Mouse (Mus musculus) ZHBTc4 (cell line): Measurements from ENCODE around the gene Gm7075.
"Not testable (repeated sequence)": the region's sequence is repeated elsewhere in the genome, so short reads cannot be mapped to it uniquely, and the experiment has no call there.

Source experiments
- DNase-seq: peaks from one replicate; pipeline ENCODE4 v3.0.0-alpha.2; 2011; ENCODE audit warnings: low read depth, low spot score

The Gm7075 gene

DNA sequence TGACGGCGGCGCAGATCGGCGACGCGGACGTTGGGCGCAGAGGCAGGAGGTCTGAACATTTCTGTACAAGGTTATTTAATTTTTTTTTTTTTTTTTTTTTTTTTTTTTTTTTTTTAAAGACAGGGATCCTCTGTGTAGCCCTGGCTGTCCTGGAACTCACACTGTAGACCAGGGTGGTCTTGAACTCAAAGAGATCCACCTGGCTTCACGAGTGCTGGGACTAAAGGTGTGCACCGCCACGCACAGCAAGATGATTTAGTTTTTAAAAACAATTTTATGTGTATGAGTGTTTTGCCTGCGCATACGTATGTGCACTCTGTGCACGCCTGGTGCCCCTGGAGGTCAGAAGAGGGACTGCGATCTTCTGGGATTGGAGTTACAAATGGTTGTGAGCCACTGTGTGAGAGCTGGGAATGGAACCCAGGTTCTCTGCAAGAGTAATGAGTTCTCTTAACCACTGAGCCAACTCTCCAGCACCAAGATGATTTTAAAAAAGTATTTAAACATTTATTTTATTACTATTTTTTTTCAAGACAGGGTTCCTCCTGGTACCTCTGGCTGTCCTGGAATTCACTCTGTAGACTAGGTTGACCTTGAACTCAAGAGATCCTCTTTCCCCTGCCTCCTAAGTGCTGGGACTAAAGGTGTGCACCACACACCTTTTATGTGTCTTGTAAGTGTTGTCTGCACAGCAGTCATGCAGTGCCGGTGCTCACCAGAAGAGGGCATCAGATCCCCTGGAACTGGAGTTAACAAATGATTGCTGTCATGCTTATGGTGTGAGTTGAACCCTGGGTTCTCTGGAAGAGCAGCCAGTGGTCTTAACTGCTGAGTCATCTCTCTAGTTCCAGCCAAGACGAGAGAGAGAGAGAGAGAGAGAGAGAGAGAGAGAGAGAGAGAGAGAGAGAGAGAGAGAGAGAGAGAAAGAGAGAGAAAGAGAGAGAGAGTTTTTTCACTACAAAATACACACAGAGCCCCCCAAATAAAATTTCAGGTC lies at the start of gene Gm7075:
TSS of gene Gm7075 (minus strand) at position 51 of the 997 bp plus-strand sequence.
- peak; percentile 95 for DNase-seq

DNA sequence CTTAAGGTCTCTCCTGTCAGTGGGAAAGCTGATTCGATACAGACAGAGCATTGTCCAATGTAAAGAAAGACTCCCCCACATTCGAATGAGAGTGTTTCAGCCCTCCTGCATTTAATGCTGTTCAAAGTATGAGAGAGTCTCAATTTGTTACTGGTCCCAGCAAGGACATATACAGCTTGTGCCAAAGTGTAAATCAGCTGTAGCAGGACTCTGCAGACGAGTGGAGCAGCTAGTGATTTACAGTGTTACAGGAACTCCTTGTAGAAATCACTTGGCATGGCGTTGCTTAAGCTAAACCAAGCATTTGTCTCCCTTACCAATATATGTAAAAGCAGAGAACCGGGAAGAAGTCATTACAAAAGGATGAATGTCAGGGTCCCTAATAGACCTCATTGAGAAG lies 39.3 kb upstream of the Gm7075 start:
- no peak for DNase-seq

DNA sequence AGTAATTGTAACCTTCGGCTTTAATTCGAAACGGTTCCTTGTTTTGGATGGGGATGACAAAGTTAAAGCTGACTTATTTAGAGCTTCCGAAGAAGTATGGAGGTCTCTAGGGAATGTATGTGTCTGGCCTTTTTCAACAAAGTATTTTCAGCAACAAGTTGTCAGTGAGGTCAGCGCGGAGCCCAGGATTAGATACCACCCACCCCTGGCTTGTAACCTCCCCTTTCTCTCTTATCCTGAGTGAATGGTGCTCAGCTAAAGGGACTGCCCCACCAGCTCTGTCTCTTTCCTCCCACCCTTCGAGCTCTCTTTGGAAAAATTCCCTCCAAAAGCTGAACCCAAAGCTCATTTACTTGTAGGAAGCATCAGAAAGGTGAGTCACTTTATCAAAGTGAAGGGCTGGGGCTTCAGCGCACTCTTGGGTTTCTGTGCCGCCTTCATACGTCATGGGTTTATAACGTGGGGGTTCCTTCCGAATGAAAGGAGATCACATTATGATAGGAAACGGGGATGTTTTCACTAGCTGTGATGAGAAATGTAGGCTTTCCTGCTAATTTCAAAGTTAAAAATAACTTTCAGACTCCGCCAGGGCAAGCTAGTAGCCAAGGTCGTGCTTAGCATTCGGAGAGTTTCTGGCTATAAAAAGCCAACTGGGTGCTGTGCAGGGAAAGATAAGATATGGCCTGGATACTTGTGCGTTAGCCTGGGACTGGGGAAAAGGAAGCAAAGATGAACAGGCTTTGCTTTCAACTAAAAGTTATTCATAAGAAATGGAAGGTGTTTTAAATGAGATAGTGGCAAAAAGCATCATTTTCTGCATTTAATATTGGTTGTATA lies 35.9 kb upstream of the Gm7075 start:
- DNase-seq: no peak

DNA sequence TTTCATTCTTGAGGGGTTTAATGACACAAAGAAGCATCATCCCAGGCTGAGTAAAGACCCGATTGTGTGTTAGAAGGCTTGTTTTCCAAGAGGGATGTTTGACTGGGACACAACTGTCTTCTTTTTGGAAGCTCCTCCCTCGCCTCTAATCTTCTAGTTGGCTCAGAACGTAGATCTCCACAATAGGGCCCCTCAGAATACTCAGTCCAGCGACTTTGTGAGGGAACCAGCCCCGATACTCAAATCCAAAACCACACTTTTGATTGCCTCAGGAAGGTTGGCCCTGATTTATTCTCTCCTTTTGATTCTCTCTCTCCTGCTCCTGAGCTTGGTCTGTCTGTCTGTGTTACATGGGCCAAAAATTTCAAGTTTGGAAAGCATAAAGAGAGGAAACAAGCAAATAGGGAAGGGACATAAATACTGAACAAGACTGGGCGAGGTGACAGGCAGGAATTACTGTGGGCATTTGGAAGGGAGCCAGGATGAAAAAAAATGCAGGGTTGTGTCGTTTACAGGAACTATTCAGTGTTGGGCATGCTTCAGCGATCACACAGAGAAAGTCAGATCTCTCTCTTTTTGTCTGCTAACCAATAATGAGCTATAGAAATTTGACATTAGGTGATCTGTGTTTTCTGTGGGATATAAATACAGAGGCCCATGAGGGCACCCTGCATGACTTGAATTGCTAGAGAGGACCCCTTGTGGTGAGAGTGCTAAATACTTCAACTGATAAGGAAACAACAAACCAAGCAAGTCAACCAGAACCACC lies 33.7 kb upstream of the Gm7075 start:
- no peak for DNase-seq

DNA sequence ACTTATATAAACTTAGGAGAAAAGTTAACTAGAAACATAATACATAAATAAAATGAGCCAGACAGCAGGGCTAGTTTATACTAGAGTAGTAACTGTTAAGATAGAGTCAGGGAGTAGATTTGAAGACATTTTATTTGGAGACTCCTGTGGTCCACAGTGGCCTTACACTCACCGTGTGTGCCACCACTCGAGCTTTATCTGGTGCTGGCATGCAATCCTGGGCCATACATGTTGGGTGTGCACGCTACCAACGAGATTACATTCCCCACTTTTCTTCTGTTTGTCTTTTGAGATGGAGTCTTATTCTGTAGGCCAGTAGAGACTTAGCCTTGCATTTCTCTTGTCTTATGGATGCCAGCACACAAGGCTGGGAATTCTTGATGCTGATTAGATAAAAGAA lies 32.3 kb upstream of the Gm7075 start:
- no peak for DNase-seq

DNA sequence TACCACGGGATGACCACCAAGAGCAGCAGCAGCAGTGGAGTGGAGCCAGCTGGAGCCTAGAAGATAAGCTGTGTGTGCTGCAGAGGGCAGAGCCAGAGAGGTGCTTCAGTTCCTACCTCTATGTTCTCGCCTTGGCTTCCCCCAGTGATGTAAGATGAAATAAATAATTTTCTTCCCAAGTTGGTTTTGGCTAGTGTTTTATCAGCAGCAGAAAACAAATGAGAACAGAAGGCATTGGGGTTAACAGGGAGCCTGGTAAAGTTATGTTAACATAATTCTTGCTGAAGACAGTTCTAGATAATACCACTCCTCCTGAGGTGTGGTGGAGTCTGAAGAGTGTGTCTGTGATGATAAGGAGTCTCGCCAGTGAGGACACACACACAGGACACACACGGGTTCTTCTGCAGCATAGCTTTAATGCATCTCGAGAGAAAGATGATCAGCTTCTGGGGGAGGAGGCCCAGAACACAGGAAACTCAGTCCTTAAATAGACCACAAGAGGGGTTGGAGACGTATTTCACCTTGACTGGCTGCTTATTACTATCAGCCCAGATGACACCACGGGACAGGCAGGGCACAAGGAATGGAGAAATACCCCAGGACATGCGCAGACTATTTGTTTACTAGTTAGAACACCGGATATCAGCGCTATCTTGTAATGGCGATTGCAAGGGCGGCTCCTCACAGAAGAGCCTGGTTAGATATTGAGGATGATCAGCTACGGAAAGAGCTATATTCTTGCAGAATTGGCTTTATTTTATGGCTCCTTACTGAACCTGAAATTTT lies 23.2 kb upstream of the Gm7075 start:
- DNase-seq: not testable (repeated sequence)

DNA sequence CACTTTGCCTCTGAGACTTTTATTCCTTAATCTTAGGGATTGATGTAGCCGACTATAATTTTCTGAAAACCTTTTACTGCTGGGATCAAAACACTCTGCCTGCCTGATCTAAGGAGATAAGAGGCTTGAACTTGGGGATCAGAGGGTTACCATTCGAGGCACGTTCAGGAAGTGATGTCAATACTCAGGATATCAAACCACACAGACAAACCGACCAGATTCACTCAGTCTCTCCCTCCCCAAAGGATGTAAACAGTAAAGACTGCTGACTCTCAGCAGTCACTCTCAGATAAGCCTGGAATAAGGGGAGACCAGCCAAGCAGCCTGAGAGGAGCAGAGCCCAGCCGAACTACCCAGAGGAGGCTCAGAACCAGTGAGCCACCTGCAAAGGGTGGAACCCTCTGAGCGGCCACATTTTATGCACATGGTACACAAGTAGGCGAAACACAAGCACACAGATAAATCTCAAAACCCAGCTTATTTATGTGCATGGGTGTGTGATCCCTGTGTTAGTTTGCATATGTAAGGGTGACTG lies 18.2 kb upstream of the Gm7075 start:
- DNase-seq: peak; percentile 16

DNA sequence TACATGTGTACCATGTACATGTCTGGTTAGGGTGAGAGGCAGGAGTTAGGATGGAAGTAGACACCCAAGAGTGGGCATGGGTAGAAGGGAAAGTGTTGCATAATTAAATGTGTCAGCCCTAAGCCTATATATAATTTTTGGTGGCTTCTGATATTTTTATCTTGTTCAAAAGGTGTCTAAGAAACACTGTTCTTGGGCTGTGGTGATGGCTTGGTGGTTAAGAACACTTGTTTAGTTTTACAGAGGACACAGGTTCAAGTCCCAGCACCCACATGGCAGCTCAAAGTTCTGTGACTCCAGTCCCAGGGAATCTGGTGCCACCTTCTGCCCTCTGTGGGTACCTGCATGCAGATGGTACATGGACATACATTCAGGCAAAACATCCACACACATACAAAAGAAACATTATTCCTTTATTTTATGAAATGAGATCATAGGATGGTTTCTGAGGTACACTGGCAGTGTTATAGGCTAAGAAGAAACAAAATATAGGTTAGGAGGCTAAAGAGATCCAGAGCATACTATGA lies 17.2 kb upstream of the Gm7075 start:
- DNase-seq: no peak

DNA sequence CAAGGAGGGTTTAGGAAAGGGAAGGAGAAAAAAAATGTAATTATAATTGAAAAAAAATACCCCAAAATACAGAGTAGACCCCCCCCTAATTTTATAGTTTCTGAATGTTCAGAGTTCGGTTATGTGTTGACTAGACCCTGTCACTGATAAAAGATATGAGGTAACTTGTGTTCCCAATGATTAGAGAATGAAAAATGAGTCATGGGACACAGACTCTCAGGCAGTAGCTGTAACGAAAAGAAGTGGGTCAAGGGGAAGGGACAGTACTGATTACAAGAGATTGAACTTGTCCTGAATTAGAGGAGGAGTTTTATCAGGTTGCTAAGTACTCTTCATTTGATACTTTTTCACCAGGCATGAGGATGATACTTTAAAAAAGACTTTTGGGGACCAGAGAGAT lies 11.3 kb upstream of the Gm7075 start:
- no peak for DNase-seq

DNA sequence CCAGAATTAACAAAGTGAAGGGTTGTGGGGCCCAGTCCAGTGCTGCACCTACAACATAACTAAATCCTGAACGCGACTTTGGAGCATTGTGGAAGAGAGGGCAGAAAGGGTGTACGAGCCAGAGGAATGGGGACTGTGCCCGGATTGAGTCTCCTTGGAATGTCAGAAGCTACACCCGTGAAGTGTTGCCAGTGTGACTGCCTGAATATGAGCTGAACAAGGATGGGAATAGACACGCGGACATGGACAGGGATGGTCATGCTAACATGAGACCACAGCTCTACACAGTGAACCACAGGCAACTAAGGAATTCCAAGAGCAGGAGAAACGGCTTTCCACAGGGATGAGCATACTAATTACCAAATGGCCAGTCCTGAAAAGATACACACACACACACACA lies 10.5 kb upstream of the Gm7075 start:
- no peak for DNase-seq

DNA sequence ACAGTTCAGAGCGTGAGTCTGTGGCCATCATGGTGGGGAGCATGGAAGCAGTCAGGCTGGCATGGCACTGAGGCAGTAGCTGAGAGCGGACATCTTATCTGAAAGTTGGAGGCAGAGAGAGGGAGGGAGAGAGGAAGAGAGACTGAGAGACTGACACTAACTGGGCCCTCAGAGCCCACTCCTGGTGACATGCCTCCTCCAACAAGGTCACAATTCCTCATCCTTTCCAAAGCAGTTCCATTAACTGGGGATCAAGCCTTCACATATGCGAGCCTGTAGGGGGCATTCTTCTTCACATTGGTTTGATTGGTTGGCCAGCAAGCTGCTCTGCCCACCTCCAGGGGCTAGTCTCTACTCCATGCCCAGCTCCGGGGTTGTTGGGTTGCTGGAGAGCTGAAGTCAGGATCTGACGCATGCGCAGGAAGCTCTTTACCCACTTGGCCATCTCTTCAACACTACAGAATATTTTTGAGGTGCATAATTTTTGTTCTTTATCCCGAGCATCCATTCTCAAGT lies 9.7 kb upstream of the Gm7075 start:
- peak; percentile 71 for DNase-seq

DNA sequence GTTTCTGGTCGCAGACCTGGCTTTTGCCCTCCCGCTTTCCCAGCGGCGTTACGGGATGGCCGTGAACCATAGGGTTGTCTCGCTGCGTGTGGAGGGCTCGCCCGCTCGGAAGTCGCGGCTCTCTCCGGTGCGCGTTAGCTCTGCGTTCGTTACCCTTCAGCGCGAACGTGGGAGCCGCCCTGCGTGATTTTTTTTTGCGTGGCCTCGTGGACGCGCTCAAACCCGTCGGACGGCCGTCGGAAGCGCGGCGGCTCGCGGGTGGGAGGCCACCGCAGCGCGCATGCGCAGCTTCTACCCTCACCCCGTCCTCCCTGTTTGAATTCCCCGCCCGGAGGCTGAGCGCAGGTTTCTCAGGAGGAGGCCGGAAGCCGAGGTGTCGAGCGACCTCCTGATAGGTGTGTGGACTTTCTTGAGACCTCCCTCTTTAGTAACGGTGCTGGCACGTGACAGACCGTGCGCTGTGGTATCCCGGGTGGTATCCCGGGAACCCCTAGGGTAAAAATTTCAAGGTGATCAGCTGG lies 8.3 kb upstream of the Gm7075 start, which contains the start of gene Ctnna3:
TSS of gene Ctnna3 (plus strand) at position 314 of the 521 bp plus-strand sequence.
- peak; percentile 97 for DNase-seq

DNA sequence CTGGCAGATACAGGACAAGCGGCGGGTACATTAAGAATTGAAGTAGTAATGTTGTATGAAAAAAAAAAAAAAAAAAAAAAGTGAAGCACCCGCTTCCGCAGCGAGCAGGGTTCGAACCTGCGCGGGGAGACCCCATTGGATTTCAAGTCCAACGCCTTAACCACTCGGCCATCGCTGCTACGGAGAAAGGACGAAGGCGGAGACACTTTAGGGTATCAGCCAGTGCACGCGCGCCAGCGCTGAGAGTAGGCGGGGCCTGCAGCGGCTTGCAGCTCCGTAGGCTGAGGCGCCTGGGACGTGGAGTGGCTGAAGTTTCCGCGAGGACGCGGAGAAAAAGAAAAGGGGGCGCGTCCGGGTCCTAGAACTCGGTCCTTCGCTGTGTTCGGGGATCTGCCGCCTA lies 7.8 kb upstream of the Gm7075 start:
- peak; percentile 97 for DNase-seq

DNA sequence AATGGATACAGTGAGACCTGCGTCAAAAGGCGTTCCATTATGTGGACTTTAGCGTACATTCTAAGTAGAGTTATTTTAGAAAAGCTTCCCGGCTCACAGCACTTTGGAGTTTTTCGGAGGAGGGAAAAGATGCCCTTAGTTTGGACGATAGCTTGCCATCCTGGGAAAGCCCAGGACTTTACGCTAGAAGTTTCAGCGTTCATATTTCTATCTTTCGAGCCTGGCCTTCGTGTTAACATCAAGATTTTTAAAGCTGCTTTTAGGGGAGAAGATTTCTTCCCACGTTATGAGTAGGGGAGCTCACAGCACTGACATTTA lies 7.4 kb upstream of the Gm7075 start:
- DNase-seq: no peak

DNA sequence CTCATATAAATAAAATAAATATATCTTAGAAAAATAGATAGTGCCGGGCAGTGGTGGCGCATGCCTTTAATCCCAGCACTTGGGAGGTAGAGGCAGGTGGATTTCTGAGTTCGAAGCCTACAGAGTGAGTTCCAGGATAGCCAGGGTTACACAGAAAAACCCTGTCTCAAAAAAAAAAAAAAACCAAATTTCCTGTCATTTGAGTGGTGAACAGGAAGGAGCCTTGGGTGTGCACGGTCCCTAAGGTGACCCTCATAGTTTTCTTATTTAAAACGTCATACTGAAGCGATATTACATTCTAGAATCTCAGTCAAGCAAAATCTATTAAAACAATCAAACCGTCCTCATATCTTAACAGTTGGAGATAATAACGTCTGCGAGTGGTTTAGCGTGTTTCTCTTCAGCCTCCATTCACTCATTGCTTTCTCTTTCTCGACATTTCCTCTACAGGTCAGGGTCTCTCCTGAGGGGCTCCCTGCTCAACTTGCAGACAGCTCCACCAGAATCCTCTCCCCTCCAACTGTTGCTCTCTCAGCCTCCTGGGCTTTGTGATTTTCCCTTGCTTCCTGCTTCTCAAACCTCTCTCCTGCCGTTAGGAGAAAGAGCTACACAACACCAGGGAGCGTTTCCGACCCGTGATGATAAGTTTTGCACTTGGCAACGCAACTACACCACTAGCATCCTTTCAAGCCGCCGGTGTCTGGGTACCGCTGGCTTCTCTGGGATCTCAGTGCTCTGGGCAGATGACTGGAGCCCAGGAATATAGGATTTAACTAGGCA lies 6.8 kb upstream of the Gm7075 start:
- peak; percentile 57 for DNase-seq

DNA sequence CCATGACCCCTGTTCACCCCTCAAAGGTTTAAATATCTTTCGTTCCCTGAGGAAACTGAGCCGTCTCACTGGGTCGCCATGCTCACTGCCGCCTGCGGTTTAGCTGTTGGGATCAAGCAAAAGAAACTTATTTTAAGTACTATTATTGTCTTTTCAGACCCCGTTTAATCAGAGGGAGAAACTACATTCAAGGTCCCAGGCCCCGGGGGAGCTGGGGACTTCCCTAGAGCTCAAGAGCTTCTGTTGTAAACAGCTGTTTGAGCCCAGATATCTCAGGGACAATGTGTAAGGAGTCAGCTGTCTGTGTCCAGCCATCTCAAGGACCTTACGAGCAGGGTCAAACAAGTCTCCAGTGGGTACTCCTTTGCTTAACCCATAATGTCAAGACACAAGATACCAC lies 5.6 kb upstream of the Gm7075 start:
- DNase-seq: no peak

DNA sequence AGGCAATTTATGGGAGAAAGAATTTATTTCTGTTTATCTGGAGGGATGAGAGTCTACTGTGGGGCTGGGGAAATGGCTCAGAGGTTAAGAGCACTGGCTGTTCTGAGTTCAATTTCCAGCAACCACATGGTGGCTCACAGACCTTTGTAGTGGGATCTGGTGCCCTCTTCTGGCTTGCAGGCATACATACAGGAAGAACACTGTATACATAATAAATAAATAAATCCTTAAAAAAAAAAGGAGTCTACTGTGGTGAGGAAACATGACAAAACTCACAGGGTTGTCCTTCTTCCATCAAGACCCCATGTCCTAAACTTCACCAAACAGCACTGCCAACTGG lies 2.9 kb upstream of the Gm7075 start:
- DNase-seq: peak; percentile 79

DNA sequence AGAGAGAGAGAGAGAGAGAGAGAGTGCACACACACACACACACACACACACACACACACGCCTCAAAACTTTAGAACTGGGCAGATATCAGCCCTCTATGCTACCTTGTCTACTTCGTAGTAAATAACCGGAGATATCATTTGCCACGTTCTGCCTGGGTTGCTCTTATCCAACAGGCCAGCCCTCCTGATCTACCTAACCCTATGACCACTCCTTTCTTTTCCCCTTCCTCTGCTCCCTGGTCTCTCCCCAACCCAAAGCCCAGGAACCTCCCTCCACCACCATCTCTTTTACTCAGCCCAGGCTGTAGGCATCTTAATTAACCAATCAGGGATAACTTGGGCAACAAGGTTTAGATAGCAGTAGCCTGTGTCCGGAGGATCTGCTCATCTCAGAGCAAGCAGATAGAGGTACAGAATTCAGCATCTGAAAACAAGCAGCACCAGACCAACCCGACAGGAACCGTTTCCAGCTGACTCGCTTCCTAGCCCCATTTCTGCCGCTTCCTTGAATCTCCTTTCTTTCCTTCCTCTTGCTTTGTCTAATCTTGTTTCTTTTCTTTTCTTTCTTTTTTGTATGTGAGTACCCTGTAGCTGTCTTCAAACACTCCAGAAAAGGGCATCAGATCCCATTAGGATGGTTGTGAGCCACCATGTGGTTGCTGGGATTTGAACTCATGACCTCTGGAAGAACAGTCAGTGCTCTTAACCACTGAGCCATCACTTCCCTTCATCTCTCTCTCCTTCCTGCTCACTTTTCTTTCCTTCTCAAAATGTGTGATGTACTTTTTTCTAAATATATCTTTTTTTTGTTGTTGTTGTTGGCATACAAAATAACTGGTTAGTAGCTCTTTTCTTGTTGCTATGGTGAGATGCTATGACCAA lies 2.2 kb upstream of the Gm7075 start:
- no peak for DNase-seq

DNA sequence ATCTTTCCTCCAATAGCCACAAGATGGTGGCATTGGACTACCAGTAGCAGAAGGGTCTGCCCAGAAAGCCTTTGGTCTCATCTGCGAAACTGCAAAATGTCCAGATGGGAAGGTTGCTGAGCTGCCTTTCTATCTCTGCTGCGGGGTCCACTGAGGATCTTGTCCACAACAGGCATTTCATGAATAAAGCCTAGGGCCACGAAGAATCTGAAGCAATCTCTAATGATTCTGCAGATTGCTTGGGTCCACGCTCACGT lies 1.1 kb upstream of the Gm7075 start:
- no peak for DNase-seq
